Comparison of ENCODE assay signal across 12 mouse cellular contexts in genomic region chr10:127490160-127491127, GRCm38 (mm10). TPM values are rescaled to one million over a fixed set of nuclear protein-coding genes. Genes with fewer than 3 reads are reported as not detected.
DNase-seq lines count a peak whose midpoint lies in the region; ATAC-seq and TF ChIP-seq lines count a peak whose summit lies in the region.
"Had no signal": no experiment of that assay in that cellular context is flagged by ENCODE, and none has a peak within 500 bp of the region (broad histone marks: within the 10 kb centered on the region; RNA-seq: fewer than 3 reads in every experiment).

No protein-coding gene starts in this region.

- H3K4me1 ChIP-seq in kidney, embryonic 14.5 days (ENCODE audit: control insufficient read depth, insufficient read depth, low read length), result 0 out of 2 replicates have a peak, but pooled peaks cover 4% of the 10 kb centered on the region
- peaks cover 6% of the 10 kb centered on the region for H3K4me1 ChIP-seq in embryonic facial prominence, embryonic 13.5 days
- H3K4me1 ChIP-seq in forebrain, postnatal 0 days (ENCODE audit: insufficient read depth), result no peaks in the 10 kb centered on the region
- H3K4me1 ChIP-seq in midbrain, embryonic 13.5 days (replicated peaks), result peaks cover 10% of the 10 kb centered on the region; the same call in 1 of the 2 replicates
- H3K4me1 ChIP-seq: embryonic facial prominence, embryonic 15.5 days; intestine, embryonic 15.5 days; limb, embryonic 13.5 days had no signal

- TF ChIP-seq CTCF in forebrain, postnatal 0 days (IDR thresholded peaks at IDR 0.05; ENCODE audit: low read depth), result no peak

- DNase-seq in kidney, postnatal 36 days, result no peak
- DNase-seq in forebrain, postnatal 0 days, result no peak
- DNase-seq in urinary bladder, adult 2 months (ENCODE audit: low spot score), result no peak
- DNase-seq in urinary bladder, postnatal 14 days (ENCODE audit: low spot score), result no peak
- DNase-seq: lung, postnatal 36 days had no signal

- no peak overlapping the region for H3K27ac ChIP-seq in kidney, embryonic 14.5 days (ENCODE audit: low read depth, low read length)
- H3K27ac ChIP-seq in embryonic facial prominence, embryonic 13.5 days, result no peak overlapping the region
- H3K27ac ChIP-seq in forebrain, postnatal 0 days (ENCODE audit: low read depth, low read length), result 0 out of 2 replicates have a peak overlapping the region, but pooled peaks have one; percentile 9
- H3K27ac ChIP-seq in midbrain, embryonic 13.5 days, result peak overlapping the region; percentile 71
- H3K27ac ChIP-seq: embryonic facial prominence, embryonic 15.5 days; intestine, embryonic 15.5 days; limb, embryonic 13.5 days had no signal

- 58% methylated on average over 18 of the region's 18 CpGs for WGBS in kidney, embryonic 14.5 days
- 71% methylated on average over 18 of the region's 18 CpGs for WGBS in embryonic facial prominence, embryonic 13.5 days
- WGBS in forebrain, postnatal 0 days, result 78% methylated on average over 18 of the region's 18 CpGs
- 83% methylated on average over 18 of the region's 18 CpGs for WGBS in midbrain, embryonic 13.5 days

- no peak overlapping the region for H3K4me3 ChIP-seq in kidney, embryonic 14.5 days (ENCODE audit: low read length)
- no peak overlapping the region for H3K4me3 ChIP-seq in embryonic facial prominence, embryonic 13.5 days
- no peak overlapping the region for H3K4me3 ChIP-seq in forebrain, postnatal 0 days (ENCODE audit: low read depth, low read length)
- H3K4me3 ChIP-seq in midbrain, embryonic 13.5 days (replicated peaks), result no peak overlapping the region
- H3K4me3 ChIP-seq: embryonic facial prominence, embryonic 15.5 days; intestine, embryonic 15.5 days; limb, embryonic 13.5 days had no signal

- no peak overlapping the region for H3K9ac ChIP-seq in kidney, embryonic 14.5 days (ENCODE audit: low read depth, low read length)
- peak overlapping the region; percentile 36; the same call in 1 of the 2 replicates for H3K9ac ChIP-seq in embryonic facial prominence, embryonic 13.5 days
- no peak overlapping the region for H3K9ac ChIP-seq in forebrain, postnatal 0 days
- peak overlapping the region; percentile 32; the same call in 1 of the 2 replicates for H3K9ac ChIP-seq in midbrain, embryonic 13.5 days (replicated peaks)
- H3K9ac ChIP-seq: embryonic facial prominence, embryonic 15.5 days; intestine, embryonic 15.5 days; limb, embryonic 13.5 days had no signal

- H3K36me3 ChIP-seq in kidney, embryonic 14.5 days (ENCODE audit: control insufficient read depth, insufficient read depth, low read length), result peaks cover 54% of the 10 kb centered on the region
- peaks cover 92% of the 10 kb centered on the region for H3K36me3 ChIP-seq in embryonic facial prominence, embryonic 13.5 days
- peaks cover 71% of the 10 kb centered on the region for H3K36me3 ChIP-seq in forebrain, postnatal 0 days (ENCODE audit: insufficient read depth)
- H3K36me3 ChIP-seq in midbrain, embryonic 13.5 days, result peaks cover 86% of the 10 kb centered on the region

- peak; percentile 70; the same call in 1 of the 2 replicates for ATAC-seq in kidney, embryonic 14.5 days (ENCODE audit: low FRiP score, low TSS enrichment)
- ATAC-seq in embryonic facial prominence, embryonic 13.5 days (ENCODE audit: insufficient number of reproducible peaks, insufficient read depth, low FRiP score, low TSS enrichment, low read depth), result no peak
- ATAC-seq in forebrain, postnatal 0 days, result no peak; the same call in 1 of the 2 replicates
- ATAC-seq in midbrain, embryonic 13.5 days, result 0 out of 2 replicates have a peak, but pooled peaks have one; percentile 37
- no peak for ATAC-seq in megakaryocyte progenitor cell, adult 5-6 weeks (replicated peaks; ENCODE audit: poor library complexity)
- ATAC-seq: intestine, embryonic 15.5 days had no signal

- H3K27me3 ChIP-seq in kidney, embryonic 14.5 days (ENCODE audit: control insufficient read depth, insufficient read depth, low read length), result no peaks in the 10 kb centered on the region
- no peaks in the 10 kb centered on the region for H3K27me3 ChIP-seq in embryonic facial prominence, embryonic 13.5 days
- no peaks in the 10 kb centered on the region for H3K27me3 ChIP-seq in forebrain, postnatal 0 days (ENCODE audit: insufficient read depth, low read length)
- no peaks in the 10 kb centered on the region for H3K27me3 ChIP-seq in midbrain, embryonic 13.5 days
- H3K27me3 ChIP-seq: embryonic facial prominence, embryonic 15.5 days; intestine, embryonic 15.5 days; limb, embryonic 13.5 days had no signal

- H3K9me3 ChIP-seq in kidney, embryonic 14.5 days (ENCODE audit: control insufficient read depth, low read length), result no peaks in the 10 kb centered on the region
- no peaks in the 10 kb centered on the region; the same call in 1 of the 2 replicates for H3K9me3 ChIP-seq in embryonic facial prominence, embryonic 13.5 days
- H3K9me3 ChIP-seq in forebrain, postnatal 0 days (ENCODE audit: low read length), result no peaks in the 10 kb centered on the region
- no peaks in the 10 kb centered on the region for H3K9me3 ChIP-seq in midbrain, embryonic 13.5 days
- H3K9me3 ChIP-seq: embryonic facial prominence, embryonic 15.5 days; intestine, embryonic 15.5 days had no signal

- H3K4me2 ChIP-seq in kidney, embryonic 14.5 days (replicated peaks; ENCODE audit: low read depth, low read length), result no peak overlapping the region
- no peak overlapping the region for H3K4me2 ChIP-seq in embryonic facial prominence, embryonic 13.5 days
- H3K4me2 ChIP-seq in forebrain, postnatal 0 days (ENCODE audit: low read depth), result no peak overlapping the region
- no peak overlapping the region for H3K4me2 ChIP-seq in midbrain, embryonic 13.5 days (replicated peaks)
- H3K4me2 ChIP-seq: embryonic facial prominence, embryonic 15.5 days; intestine, embryonic 15.5 days; limb, embryonic 13.5 days had no signal

RNA-seq across cellular contexts. Expression of gene Stac3, which starts 11.0 kb away (rescaled TPM):
- 0.39 and 0.50 TPM in 2 replicates for polyA plus RNA-seq in kidney, embryonic 14.5 days (2014; fragmentation: Nextera tagmentation; extraction: Ambion mirVana)
- polyA plus RNA-seq in embryonic facial prominence, embryonic 13.5 days (2015; fragmentation: Nextera tagmentation; extraction: Ambion mirVana), result 2.0 and 3.2 TPM in 2 replicates
- total RNA-seq in forebrain, postnatal 0 days (2014; rRNA removed), result 0.85 and 1.7 TPM in 2 replicates
- polyA plus RNA-seq in forebrain, postnatal 0 days (2015; fragmentation: Nextera tagmentation; extraction: Ambion mirVana), result 0.20 and 0.50 TPM in 2 replicates
- 1.6 and 2.3 TPM in 2 replicates for polyA plus RNA-seq in midbrain, embryonic 13.5 days (2015; fragmentation: Nextera tagmentation; extraction: Ambion mirVana)
- total RNA-seq in megakaryocyte progenitor cell, adult 5-6 weeks (2015), result 0.20 and 0.25 TPM in 2 replicates
- total RNA-seq in megakaryocyte progenitor cell, adult 5-6 weeks (2017), result 1.1 TPM in 1 of 2 replicates, not detected in the other
- 2.3 and 4.3 TPM in 2 replicates for polyA plus RNA-seq in urinary bladder, adult 2 months (2012; rRNA removed)

RNA-seq across cellular contexts. Expression of gene Ndufa4l2, which starts 24.3 kb away (rescaled TPM):
- polyA plus RNA-seq in kidney, embryonic 14.5 days (2014; fragmentation: Nextera tagmentation; extraction: Ambion mirVana), result 27.1 and 32.7 TPM in 2 replicates
- polyA plus RNA-seq in embryonic facial prominence, embryonic 13.5 days (2015; fragmentation: Nextera tagmentation; extraction: Ambion mirVana), result 20.0 and 32.7 TPM in 2 replicates
- 4.9 and 15.5 TPM in 2 replicates for total RNA-seq in forebrain, postnatal 0 days (2014; rRNA removed)
- polyA plus RNA-seq in forebrain, postnatal 0 days (2015; fragmentation: Nextera tagmentation; extraction: Ambion mirVana), result 15.2 and 15.5 TPM in 2 replicates
- polyA plus RNA-seq in midbrain, embryonic 13.5 days (2015; fragmentation: Nextera tagmentation; extraction: Ambion mirVana), result 11.5 and 13.8 TPM in 2 replicates
- total RNA-seq in megakaryocyte progenitor cell, adult 5-6 weeks (2015), result not detected in 2 replicates
- total RNA-seq in megakaryocyte progenitor cell, adult 5-6 weeks (2017), result not detected in 2 replicates
- 21.2 and 32.1 TPM in 2 replicates for polyA plus RNA-seq in urinary bladder, adult 2 months (2012; rRNA removed)

RNA-seq across cellular contexts. Expression of gene Shmt2, which starts 31.8 kb away (rescaled TPM):
- polyA plus RNA-seq in kidney, embryonic 14.5 days (2014; fragmentation: Nextera tagmentation; extraction: Ambion mirVana), result 68.9 and 99.8 TPM in 2 replicates
- polyA plus RNA-seq in embryonic facial prominence, embryonic 13.5 days (2015; fragmentation: Nextera tagmentation; extraction: Ambion mirVana), result 81.7 and 92.3 TPM in 2 replicates
- 31.5 and 43.8 TPM in 2 replicates for total RNA-seq in forebrain, postnatal 0 days (2014; rRNA removed)
- polyA plus RNA-seq in forebrain, postnatal 0 days (2015; fragmentation: Nextera tagmentation; extraction: Ambion mirVana), result 39.0 and 39.9 TPM in 2 replicates
- polyA plus RNA-seq in midbrain, embryonic 13.5 days (2015; fragmentation: Nextera tagmentation; extraction: Ambion mirVana), result 54.3 and 56.2 TPM in 2 replicates
- total RNA-seq in megakaryocyte progenitor cell, adult 5-6 weeks (2015), result 91.3 and 92.6 TPM in 2 replicates
- 95.8 and 100 TPM in 2 replicates for total RNA-seq in megakaryocyte progenitor cell, adult 5-6 weeks (2017)
- polyA plus RNA-seq in urinary bladder, adult 2 months (2012; rRNA removed), result 58.7 and 63.9 TPM in 2 replicates

RNA-seq across cellular contexts. Expression of gene Nxph4, which starts 43.9 kb away (rescaled TPM):
- polyA plus RNA-seq in kidney, embryonic 14.5 days (2014; fragmentation: Nextera tagmentation; extraction: Ambion mirVana), result 0.49 and 1.2 TPM in 2 replicates
- 3.0 and 3.9 TPM in 2 replicates for polyA plus RNA-seq in embryonic facial prominence, embryonic 13.5 days (2015; fragmentation: Nextera tagmentation; extraction: Ambion mirVana)
- total RNA-seq in forebrain, postnatal 0 days (2014; rRNA removed), result 2.1 and 2.2 TPM in 2 replicates
- 19.9 and 22.6 TPM in 2 replicates for polyA plus RNA-seq in forebrain, postnatal 0 days (2015; fragmentation: Nextera tagmentation; extraction: Ambion mirVana)
- 78.8 and 83.9 TPM in 2 replicates for polyA plus RNA-seq in midbrain, embryonic 13.5 days (2015; fragmentation: Nextera tagmentation; extraction: Ambion mirVana)
- total RNA-seq in megakaryocyte progenitor cell, adult 5-6 weeks (2015), result not detected in 2 replicates
- total RNA-seq in megakaryocyte progenitor cell, adult 5-6 weeks (2017), result not detected in 2 replicates
- polyA plus RNA-seq in urinary bladder, adult 2 months (2012; rRNA removed), result 0.04 and 0.07 TPM in 2 replicates

Comparison
In these comparisons a context has a peak if more than half of its experiments do, and no peak if none do; other contexts are left out.
1. ATAC-seq: peak in kidney, embryonic 14.5 days (single experiment) and midbrain, embryonic 13.5 days (single experiment); none in embryonic facial prominence, embryonic 13.5 days (single experiment), forebrain, postnatal 0 days (single experiment) and megakaryocyte progenitor cell, adult 5-6 weeks (single experiment).
2. H3K27ac ChIP-seq: peak in forebrain, postnatal 0 days (single experiment) and midbrain, embryonic 13.5 days (single experiment); none in kidney, embryonic 14.5 days (single experiment) and embryonic facial prominence, embryonic 13.5 days (single experiment).
3. H3K9ac ChIP-seq: peak in embryonic facial prominence, embryonic 13.5 days (single experiment) and midbrain, embryonic 13.5 days (single experiment); none in kidney, embryonic 14.5 days (single experiment) and forebrain, postnatal 0 days (single experiment).